Mouse (Mus musculus): ENCODE data around the gene Lrrfip1.

DNA sequence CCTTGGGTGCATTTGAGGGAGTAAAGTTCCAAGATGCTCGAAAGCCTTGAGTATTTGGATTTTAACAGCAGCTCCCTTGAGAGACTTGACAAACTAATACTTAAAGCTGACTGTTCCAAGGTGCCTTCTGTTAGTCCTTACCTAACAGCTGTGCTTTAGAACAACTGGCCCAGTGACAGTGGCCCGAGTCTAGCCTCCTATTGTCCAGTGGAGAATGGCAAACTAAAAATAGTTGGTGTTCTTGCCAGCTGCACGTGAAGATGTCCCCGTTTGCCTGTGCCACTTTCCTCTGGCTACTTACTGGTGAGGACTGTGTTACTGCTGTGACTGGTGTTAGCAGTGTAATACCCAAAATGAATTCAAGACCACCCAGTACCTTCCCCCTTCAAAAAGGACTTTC, 178.3 kb downstream of the Lrrfip1 start:
- TF ChIP-seq POLR2A (IDR thresholded peaks at IDR 0.05; ENCODE audit: insufficient read depth, low read length) (no peak), CTCF (IDR thresholded peaks at IDR 0.05; ENCODE audit: low read depth, low read length) (no peak)

Data from ES-Bruce4 (cell line).